Mouse (Mus musculus): ENCODE measurements around the gene Scd1. TPM values are rescaled to one million over a fixed set of nuclear protein-coding genes. Genes with fewer than 3 reads are reported as not detected.

Scd1 gene
- total and polyA plus RNA-seq, 3 experiments: 100 to 183 TPM; not detected in 1

- Histone ChIP-seq H3K9me3 (replicated peaks; ENCODE audit: insufficient read depth, low read length) (no peaks in the 10 kb centered on the region), H3K9ac (ENCODE audit: control insufficient read depth, low read depth, low read length, poor library complexity, severe bottlenecking) (no peak overlapping the region), H3K27me3 (ENCODE audit: control insufficient read depth in 1 of 2, insufficient read depth in 2 of 2, low read length in 2 of 2) (peaks cover 9 to 20% of the 10 kb centered on the region in 2 experiments), H3K36me3 (ENCODE audit: control insufficient read depth in 1 of 2, insufficient read depth in 2 of 2, low read length in 2 of 2) (no peaks in the 10 kb centered on the region), H3K79me2 (ENCODE audit: control insufficient read depth, insufficient read depth, low read length, poor library complexity) (no peaks in the 10 kb centered on the region), H3K4me3 (ENCODE audit: control insufficient read depth in 1 of 2, insufficient read depth in 1 of 2, low read depth in 2 of 2, low read length in 2 of 2) (no peak overlapping the region), H3K27ac (ENCODE audit: control insufficient read depth, low read depth, low read length) (no peak overlapping the region), H3K4me1 (ENCODE audit: control insufficient read depth in 1 of 2, insufficient read depth in 2 of 2, low read length in 2 of 2) (no peaks in the 10 kb centered on the region)
- no peak for DNase-seq (ENCODE audit: low read depth, low spot score)
- TF ChIP-seq RCOR1 (IDR thresholded peaks at IDR 0.05; ENCODE audit: low read depth, low read length) (no peak), SMC3 (IDR thresholded peaks at IDR 0.05; ENCODE audit: low read depth, low read length) (0 out of 2 replicates have a peak, but pooled peaks have one; percentile 8)
Observed at GRCm38 (mm10) chr19:44439302-44439701, 31.6 kb upstream of the Scd1 start.

GRCm38 (mm10) chr19:44437975-44438374, 30.3 kb upstream of the Scd1 start:
- Histone ChIP-seq H3K4me3 (ENCODE audit: control insufficient read depth in 1 of 2, insufficient read depth in 1 of 2, low read depth in 2 of 2, low read length in 2 of 2) (no peak overlapping the region), H3K36me3 (ENCODE audit: control insufficient read depth in 1 of 2, insufficient read depth in 2 of 2, low read length in 2 of 2) (no peaks in the 10 kb centered on the region), H3K27me3 (ENCODE audit: control insufficient read depth in 1 of 2, insufficient read depth in 2 of 2, low read length in 2 of 2) (peaks cover 11 to 20% of the 10 kb centered on the region in 2 experiments), H3K9ac (ENCODE audit: control insufficient read depth, low read depth, low read length, poor library complexity, severe bottlenecking) (no peak overlapping the region), H3K27ac (ENCODE audit: control insufficient read depth, low read depth, low read length) (no peak overlapping the region), H3K79me2 (ENCODE audit: control insufficient read depth, insufficient read depth, low read length, poor library complexity) (no peaks in the 10 kb centered on the region), H3K4me1 (ENCODE audit: control insufficient read depth in 1 of 2, insufficient read depth in 2 of 2, low read length in 2 of 2) (no peaks in the 10 kb centered on the region), H3K9me3 (replicated peaks; ENCODE audit: insufficient read depth, low read length) (no peaks in the 10 kb centered on the region)
- TF ChIP-seq ZMIZ1 (IDR thresholded peaks at IDR 0.05; ENCODE audit: low read depth, low read length) (no peak), MAZ (IDR thresholded peaks at IDR 0.05; ENCODE audit: low read depth, low read length) (no peak), JUND (IDR thresholded peaks at IDR 0.05; ENCODE audit: low read depth, low read length) (no peak)
- no peak for DNase-seq (ENCODE audit: low read depth, low spot score)

- Histone ChIP-seq H3K27ac (ENCODE audit: control insufficient read depth, low read depth, low read length) (no peak overlapping the region), H3K79me2 (ENCODE audit: control insufficient read depth, insufficient read depth, low read length, poor library complexity) (no peaks in the 10 kb centered on the region), H3K4me1 (ENCODE audit: control insufficient read depth in 1 of 2, insufficient read depth in 2 of 2, low read length in 2 of 2) (no peaks in the 10 kb centered on the region), H3K9ac (ENCODE audit: control insufficient read depth, low read depth, low read length, poor library complexity, severe bottlenecking) (no peak overlapping the region), H3K9me3 (replicated peaks; ENCODE audit: insufficient read depth, low read length) (no peaks in the 10 kb centered on the region), H3K27me3 (ENCODE audit: control insufficient read depth in 1 of 2, insufficient read depth in 2 of 2, low read length in 2 of 2) (peaks cover 10 to 16% of the 10 kb centered on the region in 2 experiments), H3K4me3 (ENCODE audit: control insufficient read depth in 1 of 2, insufficient read depth in 1 of 2, low read depth in 2 of 2, low read length in 2 of 2) (no peak overlapping the region), H3K36me3 (ENCODE audit: control insufficient read depth in 1 of 2, insufficient read depth in 2 of 2, low read length in 2 of 2) (no peaks in the 10 kb centered on the region)
- DNase-seq (ENCODE audit: low read depth, low spot score): no peak
- no peak for TF ChIP-seq ZMIZ1 (IDR thresholded peaks at IDR 0.05; ENCODE audit: low read depth, low read length)
- no peak for TF ChIP-seq TBP (IDR thresholded peaks at IDR 0.05; ENCODE audit: low read depth, low read length)
- no peak for TF ChIP-seq BHLHE40 (IDR thresholded peaks at IDR 0.05; ENCODE audit: borderline replicate concordance, low read depth, low read length)
- TF ChIP-seq HCFC1 (IDR thresholded peaks at IDR 0.05; ENCODE audit: low read depth, low read length): no peak
- no peak for TF ChIP-seq MAZ (IDR thresholded peaks at IDR 0.05; ENCODE audit: low read depth, low read length)
- TF ChIP-seq SMC3 (IDR thresholded peaks at IDR 0.05; ENCODE audit: low read depth, low read length): no peak
- no peak for TF ChIP-seq MXI1 (IDR thresholded peaks at IDR 0.05; ENCODE audit: low read depth, low read length)
- TF ChIP-seq NRF1 (IDR thresholded peaks at IDR 0.05; ENCODE audit: insufficient read depth, low read depth, low read length, poor library complexity, severe bottlenecking): no peak
- TF ChIP-seq MAX (IDR thresholded peaks at IDR 0.05; ENCODE audit: low read length): no peak
- TF ChIP-seq ETS1 (IDR thresholded peaks at IDR 0.05; ENCODE audit: low read depth, low read length): no peak
- no peak for TF ChIP-seq EP300 (IDR thresholded peaks at IDR 0.05; ENCODE audit: low read depth in 1 of 2, low read length in 2 of 2)
- no peak for TF ChIP-seq ZNF384 (IDR thresholded peaks at IDR 0.05; ENCODE audit: low read depth, low read length)
- no peak for TF ChIP-seq MAFK (IDR thresholded peaks at IDR 0.05; ENCODE audit: borderline replicate concordance, low read depth, low read length)
- TF ChIP-seq TAL1 (IDR thresholded peaks at IDR 0.05; ENCODE audit: low read length): no peak
- no peak for TF ChIP-seq ELF1 (IDR thresholded peaks at IDR 0.05; ENCODE audit: low read depth, low read length)
- TF ChIP-seq USF1 (IDR thresholded peaks at IDR 0.05; ENCODE audit: low read depth, low read length): no peak
Observed at GRCm38 (mm10) chr19:44432084-44432483, 24.4 kb upstream of the Scd1 start.
